Mouse (Mus musculus) heart, adult 11 months (tissue): Measurements from ENCODE around the gene Shank3.

Source experiments
- DNase-seq: peaks from one replicate; pipeline ENCODE4 v3.0.0; 2022

The Shank3 gene

GRCm38 (mm10) chr15:89477806-89478205 lies 21.6 kb upstream of the Shank3 start:
- peak; percentile 90 for DNase-seq

DNA sequence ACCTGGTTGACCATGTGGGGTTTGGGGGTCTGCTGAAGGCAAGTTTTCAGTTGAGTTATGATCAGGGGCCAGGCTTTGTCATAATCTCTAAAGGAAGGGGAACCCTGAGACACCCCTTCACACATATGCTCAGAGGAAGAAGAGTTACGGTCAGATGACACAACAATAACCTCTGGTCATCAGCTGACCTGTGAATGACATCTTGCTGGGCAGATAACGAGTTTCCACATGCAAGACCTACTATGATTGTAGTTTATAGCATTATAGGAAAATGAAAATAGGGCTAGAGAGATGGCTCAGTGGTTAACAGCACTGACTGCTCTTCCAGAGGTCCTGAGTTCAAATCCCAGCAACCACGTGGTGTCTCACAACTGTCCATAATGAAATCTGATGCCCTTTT lies 20.8 kb upstream of the Shank3 start:
- DNase-seq, result no peak

DNA sequence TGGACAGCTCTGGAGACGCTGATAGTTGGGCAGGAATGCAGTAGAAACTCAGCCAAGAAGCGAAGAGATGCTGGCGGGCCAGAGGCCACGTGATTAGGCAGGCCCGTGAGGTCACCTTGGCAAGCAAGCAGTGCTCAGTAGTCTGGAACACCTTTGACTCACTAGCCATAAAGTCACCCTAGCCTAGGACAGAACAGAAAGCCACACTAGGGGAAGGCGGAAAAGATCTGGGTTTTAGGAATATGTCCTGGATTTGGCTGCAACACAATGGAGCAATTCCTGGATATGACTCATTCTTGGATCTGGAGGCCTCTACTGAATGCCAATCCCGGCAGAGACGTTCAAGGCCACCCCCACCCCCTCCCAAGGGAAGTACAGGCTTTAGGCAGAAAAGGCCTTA lies 18.8 kb upstream of the Shank3 start:
- DNase-seq, result peak; percentile 99

- DNase-seq, result peak; percentile 81
These were observed 11.2 kb upstream of the Shank3 start for GRCm38 (mm10) chr15:89488182-89488581.

DNA sequence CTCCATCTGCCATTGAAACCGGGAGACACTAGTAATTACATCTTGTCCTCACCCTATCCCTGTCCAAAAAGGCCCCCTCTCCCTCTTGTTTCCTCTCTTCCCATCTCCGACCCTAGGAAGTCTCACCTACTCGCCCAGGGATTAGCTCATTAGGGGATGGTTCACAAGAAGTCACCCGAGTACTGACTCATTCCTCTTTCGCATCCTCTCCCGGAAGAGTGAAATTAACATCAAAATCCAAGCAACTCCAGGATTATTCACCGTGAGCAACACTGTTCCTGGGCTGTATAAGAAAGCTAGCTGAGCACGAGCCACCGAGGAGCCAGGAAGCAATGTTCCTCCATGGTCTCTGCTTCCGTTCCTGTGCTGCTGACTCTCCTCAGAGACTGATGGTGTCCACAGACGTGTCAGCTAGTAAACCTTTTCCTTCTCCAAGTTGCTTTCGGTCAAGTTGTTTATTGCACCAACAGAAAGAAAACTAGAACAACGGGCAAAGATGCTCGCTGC lies 10.8 kb upstream of the Shank3 start:
- DNase-seq, result peak; percentile 85

DNA sequence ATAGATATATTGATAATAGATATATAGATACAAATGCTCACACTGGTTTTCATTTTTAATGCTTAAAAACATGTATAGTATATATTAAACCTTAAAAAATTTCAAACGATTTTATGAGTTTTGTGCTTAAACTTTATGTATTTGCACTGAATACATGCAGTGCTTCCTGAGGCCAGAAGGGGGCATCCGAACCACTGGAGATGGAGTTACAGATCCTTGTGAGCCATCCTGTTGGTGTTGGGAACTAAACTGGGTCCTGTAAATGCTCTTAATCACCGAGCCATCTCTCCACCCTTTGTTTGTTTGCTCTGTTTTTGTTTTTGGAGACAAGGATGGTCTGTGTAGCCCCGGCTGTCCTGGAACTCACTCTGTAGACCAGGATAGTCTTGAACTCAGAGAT lies 4.5 kb upstream of the Shank3 start:
- peak; percentile 61 for DNase-seq

- peak; percentile 87 for DNase-seq
These were observed 3.3 kb upstream of the Shank3 start for GRCm38 (mm10) chr15:89496131-89496530.

GRCm38 (mm10) chr15:89496841-89497240 lies 2.6 kb upstream of the Shank3 start:
- peak; percentile 92 for DNase-seq

GRCm38 (mm10) chr15:89497391-89498048 lies 1.9 kb upstream of the Shank3 start:
- peak; percentile 100 for DNase-seq

DNA sequence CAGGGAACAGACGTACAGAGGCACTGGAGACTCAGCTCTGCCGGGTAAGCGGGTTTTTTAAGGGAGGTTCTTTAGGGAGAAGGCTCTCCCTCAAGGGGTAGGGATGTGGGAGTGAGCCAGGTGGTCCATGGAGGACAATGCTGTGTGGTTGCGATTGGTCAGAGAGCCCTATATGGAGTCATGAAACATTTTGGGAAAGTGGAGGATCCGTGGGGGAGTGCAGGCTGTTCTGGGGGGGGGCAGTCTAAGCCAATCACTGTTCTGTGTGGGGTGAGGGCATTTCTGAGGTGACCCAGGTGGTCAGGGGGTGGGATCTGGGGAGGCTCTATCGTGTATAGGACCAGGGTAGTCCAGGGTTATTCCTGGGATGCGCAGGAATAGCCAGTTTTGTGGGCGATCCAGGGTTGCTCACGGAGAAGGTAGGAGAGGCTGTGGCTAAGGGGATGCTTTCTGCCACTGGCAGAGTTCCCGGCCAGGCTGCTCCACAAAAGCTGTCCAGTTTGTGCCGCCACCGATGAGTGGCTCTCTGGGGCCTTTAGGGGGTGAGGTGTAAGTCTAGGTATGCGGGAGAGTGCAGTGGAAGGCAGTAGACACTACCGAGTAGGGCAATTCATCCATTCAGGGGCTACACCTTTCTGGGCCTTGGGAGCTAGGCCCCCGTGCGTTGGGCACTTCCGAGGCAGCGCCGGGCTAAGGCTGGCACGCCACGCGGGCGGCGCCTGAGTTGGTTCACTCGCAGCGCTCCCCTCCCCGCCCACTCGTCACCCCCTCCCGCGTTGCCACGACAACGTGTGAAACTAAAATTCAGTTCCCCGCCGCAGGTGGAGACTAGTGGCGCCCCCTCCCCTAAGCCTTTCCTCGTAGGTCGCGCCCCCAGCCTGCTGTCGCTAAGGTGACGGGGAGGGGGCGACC lies 1.1 kb upstream of the Shank3 start:
- DNase-seq, result peak; percentile 97

DNA sequence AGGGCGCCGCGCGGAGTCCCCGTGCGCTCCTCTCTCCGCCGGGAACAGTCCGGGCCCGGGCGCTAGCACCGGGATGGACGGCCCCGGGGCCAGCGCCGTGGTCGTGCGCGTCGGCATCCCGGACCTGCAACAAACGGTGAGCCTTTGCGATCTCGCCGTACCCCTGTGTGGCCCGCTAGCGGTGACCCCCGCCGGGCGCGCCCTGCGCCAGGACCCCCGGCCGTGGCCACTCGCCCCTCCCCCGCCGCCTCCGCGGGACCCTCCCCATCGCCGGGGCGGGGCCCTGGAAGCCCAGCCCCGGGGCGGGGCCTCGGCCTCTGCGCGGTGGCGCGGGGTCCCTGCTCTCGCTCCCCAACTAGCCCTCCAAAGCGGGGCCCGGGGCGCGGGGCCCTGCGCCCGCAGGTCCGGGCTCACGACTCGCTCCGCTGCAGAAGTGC lies 379 bp downstream of the Shank3 start:
- DNase-seq, result peak; percentile 97

- peak; percentile 93 for DNase-seq
These were observed 883 bp downstream of the Shank3 start for GRCm38 (mm10) chr15:89500221-89500791.

- DNase-seq, result peak; percentile 92
These were observed 1.9 kb downstream of the Shank3 start for GRCm38 (mm10) chr15:89501321-89501720.

GRCm38 (mm10) chr15:89504838-89505237 lies 5.4 kb downstream of the Shank3 start:
- DNase-seq, result peak; percentile 83

DNA sequence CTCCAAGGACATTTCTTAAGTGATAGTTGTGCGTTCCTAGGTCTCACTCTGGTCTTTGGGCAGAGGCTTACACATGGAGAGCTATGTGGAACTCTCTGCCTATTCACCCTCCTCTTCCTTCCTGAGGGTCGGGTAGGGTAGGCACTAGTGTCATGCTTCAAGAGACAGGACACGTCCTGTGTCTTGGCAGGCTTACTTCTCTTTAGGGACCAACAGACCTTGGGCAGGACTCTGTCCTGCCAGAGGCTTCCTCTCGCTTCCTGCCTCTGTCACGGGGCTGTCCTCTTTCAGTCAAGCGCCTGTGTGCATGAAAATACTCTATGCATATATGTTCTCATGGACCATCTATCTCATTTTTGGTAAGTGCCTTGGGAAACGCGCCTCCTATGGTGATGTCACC lies 8.3 kb downstream of the Shank3 start:
- DNase-seq, result peak; percentile 90

- DNase-seq, result no peak
These were observed 13.3 kb downstream of the Shank3 start for GRCm38 (mm10) chr15:89512679-89513078.

- peak; percentile 87 for DNase-seq
These were observed 22.5 kb downstream of the Shank3 start for GRCm38 (mm10) chr15:89521951-89522350.

- peak; percentile 88 for DNase-seq
These were observed 23.3 kb downstream of the Shank3 start for GRCm38 (mm10) chr15:89522566-89523282.

DNA sequence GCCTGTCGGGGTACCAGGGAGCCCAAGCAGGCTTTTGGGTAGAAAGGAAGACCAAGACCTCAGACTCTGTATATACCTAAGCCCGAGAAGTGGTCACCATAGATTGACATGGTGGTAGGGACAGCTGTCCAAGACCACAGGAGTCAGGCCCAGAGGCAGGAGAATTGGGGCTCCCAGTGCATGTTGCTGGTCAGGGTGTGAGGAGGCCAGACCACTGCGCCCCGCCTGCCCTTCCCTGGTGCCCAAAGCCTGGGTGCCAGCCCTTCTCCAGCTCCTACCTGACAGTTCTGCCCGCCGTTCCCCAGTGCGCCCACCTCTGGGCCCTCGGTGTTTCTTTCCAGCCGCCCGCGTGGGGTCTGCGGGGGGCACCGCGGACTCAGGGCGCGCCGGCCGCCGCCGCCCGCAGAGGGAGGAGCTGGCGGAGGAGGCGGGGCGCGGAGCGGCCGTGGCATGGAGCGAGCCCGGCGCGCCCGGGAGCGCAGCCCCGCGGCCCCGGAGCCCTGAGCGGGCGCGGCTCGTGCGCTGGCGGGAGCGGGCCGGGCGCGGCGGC lies 23.9 kb downstream of the Shank3 start:
- DNase-seq, result peak; percentile 90

GRCm38 (mm10) chr15:89524001-89524571 lies 24.7 kb downstream of the Shank3 start:
- peak; percentile 91 for DNase-seq

- peak; percentile 81 for DNase-seq
These were observed 25.4 kb downstream of the Shank3 start for GRCm38 (mm10) chr15:89524611-89525415.
